Mouse (Mus musculus) pancreas, adult 10 weeks (tissue): ENCODE results near the gene Mefv. TPM values are rescaled to one million over a fixed set of nuclear protein-coding genes. Genes with fewer than 3 reads are reported as not detected.

Source experiments
- polyA plus RNA-seq: library from polyadenylated mRNA; stranded (reverse); fragments of 350-450 nt; fragmentation: Illumina TruSeq; extraction: RNeasy Lipid Tissue Mini Kit (QIAGEN cat#74804); gene quantifications from one replicate; pipeline ENCODE4 v1.2.3, GENCODE M21; 2015; ENCODE audit warnings: low read depth, low replicate concordance; ENCODE audit not compliant: insufficient read depth

The Mefv gene
- polyA plus RNA-seq = not detected

DNA sequence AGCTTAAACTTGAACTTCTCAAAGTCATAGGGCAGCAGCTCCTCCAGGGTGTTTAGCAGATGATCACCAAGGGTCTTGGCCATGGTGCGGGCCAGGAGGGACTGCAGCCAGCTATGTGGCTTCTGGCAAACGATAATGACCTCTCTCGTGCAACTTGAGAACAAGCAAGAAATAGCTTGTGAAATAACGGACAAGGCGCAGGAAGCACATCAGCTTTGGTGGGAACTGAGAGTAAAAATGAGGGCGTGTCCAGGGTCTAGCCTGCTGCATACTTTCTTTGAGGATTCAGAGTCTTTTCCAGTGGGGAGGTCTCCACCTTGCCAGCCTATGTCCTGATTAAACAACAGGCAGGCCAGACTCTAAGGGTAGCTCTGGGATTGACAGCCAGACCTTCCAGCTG lies at the start of gene Mefv:
TSS of gene Mefv (minus strand) at position 118 of the 400 bp plus-strand sequence.

DNA sequence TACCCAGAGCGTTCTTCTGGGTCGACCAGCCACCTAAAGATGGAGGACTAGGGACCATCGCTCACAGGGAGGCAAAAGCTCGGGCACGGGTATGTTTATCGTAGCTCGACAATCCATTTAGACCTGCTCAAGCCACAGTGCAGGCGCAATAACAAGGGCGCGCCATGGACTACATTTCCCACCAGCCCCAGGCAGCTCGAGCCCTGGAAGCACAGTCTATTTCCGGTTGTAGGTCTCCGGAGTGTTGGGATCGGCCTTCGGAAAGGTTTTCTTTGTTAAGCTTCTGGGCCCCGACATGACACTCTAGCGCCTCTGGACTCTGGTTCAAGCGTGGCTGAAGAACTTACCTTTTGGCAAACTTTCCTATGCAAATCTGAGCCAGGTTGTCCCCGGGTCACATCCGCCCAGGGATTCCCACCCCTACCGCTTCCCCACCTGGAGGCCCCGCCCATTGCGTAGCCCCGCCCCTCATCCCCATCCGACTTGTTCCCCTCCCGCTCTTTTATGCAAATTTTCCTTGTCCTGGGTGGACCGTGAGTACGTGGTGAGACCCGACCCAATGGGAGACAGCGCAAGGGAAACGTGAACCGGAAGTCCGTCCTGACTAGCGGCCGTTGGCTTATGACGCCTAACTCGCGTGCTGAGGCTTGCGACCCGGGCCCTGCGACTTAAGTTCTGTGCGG lies 25.7 kb upstream of the Mefv start, which contains the start of gene Zfp263:
TSS of gene Zfp263 (plus strand) at position 591 of the 683 bp plus-strand sequence.

Other genes with a start within 250 kb of the Mefv start
- gene Olfr161, start 127.1 kb downstream of the Mefv start, polyA plus RNA-seq = not detected
- gene Zfp263, start 26.0 kb upstream of the Mefv start, polyA plus RNA-seq = 11.1 TPM
- gene Olfr15, start 112.8 kb upstream of the Mefv start, polyA plus RNA-seq = not detected
- 0.96 TPM for gene Zfp174, start 129.2 kb upstream of the Mefv start, polyA plus RNA-seq
- 18.0 TPM for gene Naa60, start 154.3 kb upstream of the Mefv start, polyA plus RNA-seq
- 3.2 TPM for gene Zfp597, start 166.5 kb upstream of the Mefv start, polyA plus RNA-seq
- not detected for gene Gm20695, start 166.6 kb upstream of the Mefv start, polyA plus RNA-seq
- 0.61 TPM for gene 1700037C18Rik, start 190.6 kb upstream of the Mefv start, polyA plus RNA-seq
- gene Cluap1, start 190.7 kb upstream of the Mefv start, polyA plus RNA-seq = 4.0 TPM